Mouse (Mus musculus): ENCODE measurements at regions not wholly inside any gene's neighbourhood (a gene's known extent, or its start where the extent isn't known, plus 50 kb on each side); places are given as distances from the start of the nearest gene placed in this dataset.

GRCm38 (mm10) chr10:68355471-68356092 is 77.0 kb upstream of the Arid5b start:
- TF ChIP-seq CTCF (IDR thresholded peaks at IDR 0.05; ENCODE audit: low read depth, low read length), result no peak
- TF ChIP-seq POLR2AphosphoS5 (IDR thresholded peaks at IDR 0.05; ENCODE audit: insufficient replicate concordance, low read depth, low read length), result no peak
- no peak for TF ChIP-seq TAL1 (conservative IDR thresholded peaks at IDR 0.05; ENCODE audit: low read depth, low read length)
- TF ChIP-seq GATA2 (IDR thresholded peaks at IDR 0.05; ENCODE audit: borderline replicate concordance, low read depth, low read length), result no peak
